Mouse (Mus musculus) kidney, embryonic 14.5 days (tissue): ENCODE measurements around the gene Ceacam9. TPM values are rescaled to one million over a fixed set of nuclear protein-coding genes. Genes with fewer than 3 reads are reported as not detected.

Source experiments
- ATAC-seq: fragments of 200-750 bp; cut with Nextera tagmentation; 2 replicates; pipeline ENCODE4 v1.8.0; 2017; ENCODE audit warnings: moderate number of reproducible peaks, mild to moderate bottlenecking, moderate TSS enrichment, moderate library complexity; ENCODE audit not compliant: low FRiP score, low TSS enrichment
- H3K27ac ChIP-seq: fragments of 300-500 bp; sonication (generic); 2 replicates; pipeline ENCODE4 v1.5.1; 2014; ENCODE audit warnings: low read depth, mild to moderate bottlenecking, low read length, moderate library complexity, mixed read lengths
- H3K27me3 ChIP-seq: fragments of 300-500 bp; sonication (generic); 2 replicates; pipeline ENCODE4 v1.6.1; 2014; ENCODE audit warnings: mild to moderate bottlenecking, low read length; ENCODE audit not compliant: control insufficient read depth, insufficient read depth
- H3K36me3 ChIP-seq: fragments of 300-500 bp; sonication (generic); 2 replicates; pipeline ENCODE4 v1.6.1; 2014; ENCODE audit warnings: low read length, mixed read lengths; ENCODE audit not compliant: control insufficient read depth, insufficient read depth
- H3K4me1 ChIP-seq: fragments of 300-500 bp; sonication (generic); 2 replicates; pipeline ENCODE4 v1.6.1; 2014; ENCODE audit warnings: low read length, mixed read lengths; ENCODE audit not compliant: control insufficient read depth, insufficient read depth
- H3K4me2 ChIP-seq: fragments of 300-500 bp; sonication (generic); replicated peaks from 2 replicates; pipeline ENCODE4 v1.6.1; 2014; ENCODE audit warnings: low read depth, mild to moderate bottlenecking, low read length
- H3K4me3 ChIP-seq: fragments of 300-500 bp; sonication (generic); 2 replicates; pipeline ENCODE4 v1.5.1; 2014; ENCODE audit warnings: mild to moderate bottlenecking, low read length
- H3K9ac ChIP-seq: fragments of 300-500 bp; sonication (generic); 2 replicates; pipeline ENCODE4 v1.6.1; 2014; ENCODE audit warnings: low read depth, mild to moderate bottlenecking, low read length, moderate library complexity
- H3K9me3 ChIP-seq: fragments of 300-500 bp; sonication (generic); 2 replicates; pipeline ENCODE4 v1.6.1; 2016; ENCODE audit warnings: low read length; ENCODE audit not compliant: control insufficient read depth
- WGBS: fragments of 180-500 bp; shearing (Covaris S2); extraction: QIAGEN DNeasy Blood & Tissue Kit; methylation state at CpG from one replicate; pipeline ENCODE4 v1.1.7; 2014; 5-methylcytosine and 5-hydroxymethylcytosine counted together
- polyA plus RNA-seq: library from polyadenylated mRNA; unstranded; fragments of >200 nt; fragmentation: Nextera tagmentation; extraction: Ambion mirVana; gene quantifications from 2 replicates; pipeline ENCODE4 v1.2.1, GENCODE M21; 2014

Ceacam9 gene
- polyA plus RNA-seq, 1 experiment from 2014 or later = not detected

DNA sequence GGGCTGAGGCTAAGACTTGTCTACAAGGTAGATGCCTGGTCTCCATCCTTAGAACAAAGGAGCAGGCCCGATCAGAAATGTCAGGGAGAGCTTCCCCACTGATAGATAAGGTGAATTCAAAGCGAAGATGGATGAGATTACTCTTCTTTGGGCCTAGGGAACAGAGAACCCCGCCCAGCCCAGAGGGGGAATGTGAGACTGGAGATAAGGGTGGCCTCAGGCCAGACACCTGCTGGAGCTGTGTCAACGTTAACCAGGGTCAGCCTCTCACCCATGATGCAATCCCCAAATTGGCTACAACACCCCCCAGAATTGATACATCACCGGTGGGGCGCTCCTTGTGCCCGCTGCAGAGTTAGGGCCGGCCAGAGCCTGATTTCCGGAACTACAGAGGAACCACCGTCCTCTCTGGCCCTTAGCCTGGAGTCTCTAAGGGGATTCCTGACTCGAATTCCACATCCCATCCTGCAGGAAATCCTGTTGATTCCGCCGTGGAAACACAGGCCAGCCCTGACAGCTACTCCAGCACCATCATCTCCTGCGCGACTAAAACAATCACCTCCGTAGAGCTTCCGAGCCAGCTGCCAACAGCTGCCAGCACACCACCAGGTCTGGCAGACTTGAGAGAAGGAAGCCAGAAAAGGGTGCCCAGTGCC lies 33.8 kb downstream of the Ceacam9 start:
- no peaks in the 10 kb centered on the region for H3K36me3 ChIP-seq
- peaks cover 3% of the 10 kb centered on the region; the same call in 1 of the 2 replicates for H3K4me1 ChIP-seq
- no peak overlapping the region for H3K4me2 ChIP-seq
- H3K27me3 ChIP-seq = no peaks in the 10 kb centered on the region
- no peaks in the 10 kb centered on the region for H3K9me3 ChIP-seq
- H3K9ac ChIP-seq = no peak overlapping the region
- H3K27ac ChIP-seq = no peak overlapping the region; the same call in 1 of the 2 replicates
- 69% methylated on average over 17 of the region's 17 CpGs for WGBS
- no peak for ATAC-seq
- no peak overlapping the region for H3K4me3 ChIP-seq

DNA sequence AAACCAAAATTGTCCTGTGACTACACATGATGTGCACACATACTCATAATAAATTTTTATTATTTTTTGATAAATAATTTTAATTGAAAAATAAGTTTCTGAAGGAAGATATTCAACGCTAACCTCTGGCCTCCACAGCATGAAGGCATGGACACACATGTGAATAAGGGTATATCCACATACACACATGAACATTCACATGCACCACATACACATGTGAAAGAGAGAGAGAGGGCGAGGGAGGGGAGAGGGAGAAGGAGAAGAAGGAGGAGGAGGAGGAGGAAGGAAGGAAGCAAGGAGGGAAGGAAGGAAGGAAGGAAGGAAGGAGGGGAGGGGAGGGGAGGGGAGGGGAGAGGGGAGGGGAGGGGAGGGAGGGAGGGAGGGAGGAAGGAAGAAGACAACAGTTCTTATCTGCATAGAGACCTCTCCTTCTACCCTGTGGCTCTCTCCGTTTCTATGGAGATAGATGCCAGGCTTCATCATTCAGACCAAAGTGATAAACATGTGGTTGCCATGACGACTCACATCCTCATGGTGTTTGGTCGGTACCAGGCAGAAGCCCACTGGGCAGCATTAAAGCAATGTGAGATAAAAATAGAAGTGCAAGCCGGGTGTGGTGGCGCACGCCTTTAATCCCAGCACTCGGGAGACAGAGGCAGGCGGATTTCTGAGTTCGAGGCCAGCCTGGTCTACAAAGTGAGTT lies 37.3 kb downstream of the Ceacam9 start:
- H3K36me3 ChIP-seq = no peaks in the 10 kb centered on the region
- H3K9me3 ChIP-seq = no peaks in the 10 kb centered on the region
- H3K27me3 ChIP-seq = no peaks in the 10 kb centered on the region
- H3K9ac ChIP-seq = no peak overlapping the region
- WGBS = 83% methylated on average over 10 of the region's 11 CpGs
- ATAC-seq = no peak
- no peak overlapping the region for H3K4me2 ChIP-seq
- H3K4me3 ChIP-seq = no peak overlapping the region
- peaks cover 9% of the 10 kb centered on the region for H3K4me1 ChIP-seq
- no peak overlapping the region for H3K27ac ChIP-seq

DNA sequence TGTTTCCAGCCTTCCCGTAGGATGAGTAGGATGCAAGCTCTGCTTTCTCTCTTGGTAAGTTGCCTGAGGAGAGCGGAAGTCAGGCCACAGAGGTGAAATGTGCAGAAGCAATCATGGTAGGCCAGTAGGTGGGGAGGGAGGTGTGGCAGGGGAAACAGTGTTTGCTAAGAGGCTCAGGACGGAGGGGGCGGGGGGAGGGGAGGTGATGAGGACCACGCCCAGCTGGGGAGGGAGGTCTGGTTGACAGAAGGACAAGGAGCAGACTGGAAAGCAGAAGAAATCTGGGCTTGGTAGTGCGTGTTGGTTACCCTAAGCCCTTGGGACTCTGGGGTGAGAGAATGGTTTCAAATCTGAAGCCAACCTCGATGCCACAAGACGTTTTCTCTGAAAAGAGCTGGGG lies 38.6 kb downstream of the Ceacam9 start:
- H3K27ac ChIP-seq = no peak overlapping the region
- H3K4me2 ChIP-seq = no peak overlapping the region
- no peak for ATAC-seq
- 20% methylated on average over 8 of the region's 8 CpGs for WGBS
- no peaks in the 10 kb centered on the region for H3K36me3 ChIP-seq
- H3K27me3 ChIP-seq = no peaks in the 10 kb centered on the region
- no peak overlapping the region for H3K9ac ChIP-seq
- no peak overlapping the region for H3K4me3 ChIP-seq
- H3K9me3 ChIP-seq = no peaks in the 10 kb centered on the region
- peaks cover 9% of the 10 kb centered on the region for H3K4me1 ChIP-seq

DNA sequence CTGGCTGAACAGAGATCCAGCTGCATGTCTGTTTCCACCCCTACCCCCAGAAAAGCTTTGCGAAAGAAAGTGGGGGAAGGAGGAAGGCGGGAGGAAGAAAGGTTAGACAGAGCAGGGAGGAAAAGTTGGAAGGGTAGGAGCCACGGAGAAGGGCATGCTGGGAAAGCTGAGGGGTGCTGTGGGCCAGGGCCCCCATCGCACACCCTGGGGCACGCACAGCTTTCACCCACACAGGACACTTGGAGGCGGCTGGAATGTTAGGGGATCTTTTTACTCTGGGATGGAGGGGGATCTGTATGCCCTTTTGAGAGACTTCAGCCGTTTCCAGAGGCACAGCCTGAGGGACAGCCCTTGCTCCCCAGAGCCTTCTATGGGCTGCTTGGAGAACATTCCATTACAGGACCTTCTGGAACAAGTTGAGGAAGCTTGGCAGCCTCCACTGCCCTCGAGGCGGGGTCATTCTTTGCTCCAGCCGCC lies 39.3 kb downstream of the Ceacam9 start:
- Histone ChIP-seq H3K27me3 (no peaks in the 10 kb centered on the region), H3K4me1 (peaks cover 9% of the 10 kb centered on the region), H3K4me3 (no peak overlapping the region), H3K9me3 (no peaks in the 10 kb centered on the region), H3K36me3 (no peaks in the 10 kb centered on the region), H3K27ac (peak overlapping the region; percentile 71), H3K4me2 (no peak overlapping the region), H3K9ac (no peak overlapping the region)
- ATAC-seq = peak; percentile 58; the same call in 1 of the 2 replicates
- 33% methylated on average over 10 of the region's 10 CpGs for WGBS

DNA sequence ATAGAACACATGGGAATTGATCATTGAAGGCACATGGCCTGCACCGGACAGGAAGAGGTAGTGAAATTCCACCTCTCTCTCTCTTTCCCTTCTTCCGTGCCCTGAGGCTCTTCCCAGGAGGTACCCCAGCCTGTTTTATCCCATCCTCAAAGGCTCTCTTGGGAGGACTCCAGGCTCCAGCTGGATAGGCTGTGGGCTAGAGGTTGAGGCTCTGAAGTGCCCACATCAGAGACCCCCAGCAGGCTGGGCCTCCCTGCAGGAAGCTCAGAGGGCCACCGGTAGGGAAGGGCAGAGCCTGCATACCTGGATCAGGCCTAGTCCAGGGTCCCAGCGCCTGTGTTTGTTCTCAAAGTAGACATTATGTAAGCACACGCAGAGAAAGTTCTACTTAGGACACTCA lies 39.9 kb downstream of the Ceacam9 start:
- Histone ChIP-seq H3K4me2 (no peak overlapping the region), H3K27me3 (no peaks in the 10 kb centered on the region), H3K36me3 (no peaks in the 10 kb centered on the region), H3K4me3 (no peak overlapping the region), H3K9ac (no peak overlapping the region), H3K4me1 (peaks cover 9% of the 10 kb centered on the region), H3K9me3 (no peaks in the 10 kb centered on the region), H3K27ac (no peak overlapping the region)
- ATAC-seq = no peak
- WGBS = 56% methylated on average over 5 of the region's 5 CpGs

DNA sequence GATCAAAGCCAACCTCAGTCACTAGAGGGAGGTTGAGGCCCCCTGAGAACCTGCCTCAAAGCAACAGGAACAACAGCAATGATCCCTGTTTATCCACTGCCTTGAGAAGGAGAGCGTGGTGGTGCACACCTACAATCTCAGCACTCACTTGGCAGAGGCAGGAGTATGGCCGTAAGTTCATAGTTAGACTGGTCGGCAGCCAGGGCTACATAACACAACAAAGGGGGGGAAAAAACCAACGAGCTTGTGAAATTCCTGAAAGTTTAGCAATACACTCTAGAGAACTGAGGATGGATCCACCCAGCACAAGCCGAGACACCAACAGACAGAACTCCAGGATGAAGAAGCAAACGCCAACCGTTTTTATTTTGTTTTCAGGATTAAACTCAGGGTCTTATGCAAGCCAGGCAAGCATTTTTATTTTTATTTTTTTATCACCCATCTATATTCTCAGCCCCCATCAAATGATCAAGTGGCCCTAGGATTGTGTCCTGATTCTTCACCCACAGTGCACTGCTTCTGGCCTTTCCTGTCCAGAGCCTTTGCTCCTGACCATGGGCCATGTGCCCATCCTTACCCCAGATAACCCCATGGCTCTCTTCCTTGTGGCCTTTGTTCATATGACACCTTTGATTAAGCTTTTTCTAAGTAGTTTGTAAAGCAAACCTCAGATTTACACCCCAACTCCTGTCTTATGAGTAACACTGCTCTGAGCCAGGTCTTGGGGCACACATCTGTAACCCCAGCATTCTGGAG lies 41.9 kb downstream of the Ceacam9 start:
- Histone ChIP-seq H3K4me1 (peaks cover 9% of the 10 kb centered on the region), H3K9ac (no peak overlapping the region), H3K4me3 (no peak overlapping the region), H3K27me3 (no peaks in the 10 kb centered on the region), H3K27ac (no peak overlapping the region), H3K9me3 (no peaks in the 10 kb centered on the region), H3K36me3 (no peaks in the 10 kb centered on the region), H3K4me2 (no peak overlapping the region)
- ATAC-seq = no peak
- WGBS = 91% methylated on average over 7 of the region's 7 CpGs

DNA sequence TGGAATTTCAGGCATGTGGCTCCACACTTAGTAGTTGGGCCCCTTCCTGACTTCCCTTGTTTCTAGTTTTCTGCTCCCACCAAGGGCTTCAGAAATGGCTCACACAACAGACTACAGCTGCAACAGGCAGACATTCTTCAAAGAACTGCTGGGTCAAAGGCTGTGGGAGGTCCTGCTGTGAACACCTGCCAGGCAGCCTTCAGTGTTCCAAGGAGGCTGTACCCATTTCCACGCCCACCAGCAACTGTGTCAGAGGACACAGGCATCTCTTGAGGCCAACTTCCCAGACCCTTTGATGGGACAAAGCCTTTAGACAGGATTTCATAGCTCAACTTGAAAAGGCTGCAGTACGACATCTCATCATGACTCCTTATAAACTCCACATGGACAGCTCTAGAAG lies 44.7 kb downstream of the Ceacam9 start:
- no peaks in the 10 kb centered on the region for H3K27me3 ChIP-seq
- no peak for ATAC-seq
- WGBS = 61% methylated on average over 2 of the region's 2 CpGs
- no peak overlapping the region for H3K27ac ChIP-seq
- H3K9me3 ChIP-seq = no peaks in the 10 kb centered on the region
- H3K4me1 ChIP-seq = no peaks in the 10 kb centered on the region
- H3K4me3 ChIP-seq = no peak overlapping the region
- no peaks in the 10 kb centered on the region for H3K36me3 ChIP-seq
- H3K4me2 ChIP-seq = no peak overlapping the region
- no peak overlapping the region for H3K9ac ChIP-seq
